Mouse (Mus musculus) kidney, postnatal 36 days (tissue): ENCODE measurements around the gene Ttc28.

Experiments used
- DNase-seq, 2 experiments: peaks; one replicate each; pipeline ENCODE4 v3.0.0; 2021 to 2022; ENCODE audit warnings: mixed read lengths in 2 of 2

Ttc28 gene

GRCm38 (mm10) chr5:111216166-111216565 lies 336.6 kb downstream of the Ttc28 start:
- no peak for DNase-seq

DNA sequence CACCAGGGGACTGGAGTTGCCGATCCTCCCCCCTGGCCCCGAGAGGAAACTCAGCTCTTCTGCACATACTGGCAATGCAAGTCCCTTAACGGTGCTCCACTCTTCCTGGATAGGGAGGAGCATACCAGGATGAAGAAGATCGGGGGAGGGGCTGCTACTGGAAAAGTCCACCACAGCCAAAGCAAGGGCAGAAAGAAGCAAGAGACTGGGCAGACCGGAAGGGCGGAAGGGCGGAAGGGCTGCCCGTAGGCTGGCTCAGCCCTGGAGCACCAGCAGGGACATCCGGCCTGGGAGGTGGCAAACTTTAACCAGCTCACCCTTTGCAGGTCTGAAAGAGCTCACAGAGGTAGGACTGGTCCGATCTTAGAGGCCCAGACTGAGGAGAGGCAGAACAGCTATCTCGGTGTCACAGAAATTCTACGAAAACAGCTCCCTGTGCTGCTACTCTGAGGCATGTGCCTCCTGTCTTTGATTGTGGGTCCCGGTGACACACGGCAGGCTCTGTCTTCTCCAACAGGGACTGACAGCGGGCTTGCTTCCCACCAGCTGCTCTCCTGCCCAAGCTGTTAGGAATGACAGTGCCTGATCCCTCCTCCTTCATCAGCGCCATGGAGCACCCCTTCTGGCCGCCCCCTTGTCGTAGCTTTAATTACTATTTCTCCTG lies 338.0 kb downstream of the Ttc28 start:
- DNase-seq, result peak; percentile 31 to 44

- DNase-seq, result no peak
These were observed 338.7 kb downstream of the Ttc28 start for GRCm38 (mm10) chr5:111218111-111218891.

DNA sequence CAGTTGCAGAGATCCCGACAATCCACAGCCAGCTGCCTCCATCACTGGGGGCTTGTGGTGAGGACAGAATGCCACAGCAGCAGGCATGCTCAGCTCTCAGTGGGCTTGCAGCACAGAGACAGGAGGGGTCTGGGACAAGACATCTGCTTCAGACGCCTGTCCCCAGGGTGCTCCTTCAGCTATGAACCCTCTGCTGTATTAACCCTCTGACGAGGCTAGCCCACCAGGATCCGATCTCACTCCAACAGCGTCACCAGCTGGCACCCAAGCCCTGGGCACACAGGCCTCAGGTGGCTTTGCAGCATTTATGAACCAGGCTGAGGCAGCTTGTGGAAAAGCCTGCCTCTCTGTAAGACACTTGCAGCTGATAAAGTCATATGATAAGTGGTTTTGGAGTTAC lies 339.4 kb downstream of the Ttc28 start:
- DNase-seq, result no peak

DNA sequence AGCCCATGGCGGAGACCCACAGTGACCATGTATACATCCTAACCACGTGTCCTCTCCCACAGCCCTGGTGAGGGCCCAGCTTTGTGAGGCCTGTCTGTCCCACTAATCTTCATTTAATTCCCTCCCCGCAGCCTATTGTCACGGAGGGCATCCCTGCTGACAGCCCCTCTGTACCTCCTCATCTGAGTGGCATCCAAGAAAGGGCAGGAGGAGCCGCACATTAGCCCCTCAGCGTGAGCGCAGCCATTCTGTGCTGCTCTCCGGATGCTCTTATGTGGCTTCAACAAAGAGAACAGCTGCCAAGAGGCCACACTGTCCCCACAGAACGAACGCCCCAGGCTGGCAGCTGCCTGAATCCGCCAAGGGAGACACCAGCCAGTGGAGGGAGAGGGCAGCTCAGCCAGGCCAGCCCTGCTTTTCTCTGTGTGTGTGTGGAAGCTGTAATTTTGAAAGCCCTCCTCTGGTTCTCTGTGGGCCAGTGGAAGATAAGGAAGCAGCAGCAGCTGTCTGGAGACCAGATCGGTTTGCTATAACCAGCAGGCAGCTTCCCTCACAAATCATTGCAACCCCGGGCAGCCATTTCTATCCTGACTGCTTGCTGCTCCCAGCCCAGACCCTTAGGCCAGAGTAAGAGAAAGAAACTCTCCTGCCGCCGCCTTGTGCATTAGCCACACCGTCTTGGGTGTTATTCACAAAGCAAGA lies 341.2 kb downstream of the Ttc28 start:
- DNase-seq, result no peak

DNA sequence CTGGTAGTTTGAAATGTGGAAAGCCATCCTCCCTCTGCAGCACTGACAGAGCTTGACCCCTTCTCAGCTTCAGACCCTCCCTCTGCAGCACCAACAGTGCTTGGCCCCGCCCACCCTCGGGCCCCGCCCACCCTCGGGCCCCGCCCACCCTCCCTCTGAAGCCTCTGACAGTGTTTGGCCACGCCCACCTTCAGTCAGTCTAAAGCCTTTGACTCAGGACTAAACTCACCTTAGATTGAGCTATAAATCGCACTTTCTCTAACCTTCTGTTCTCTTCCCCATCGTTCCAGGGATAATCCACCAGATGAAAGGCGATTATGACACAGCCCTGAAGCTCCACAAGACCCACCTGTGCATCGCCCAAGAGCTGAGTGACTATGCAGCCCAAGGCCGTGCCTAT lies 343.2 kb downstream of the Ttc28 start:
- DNase-seq, result no peak

DNA sequence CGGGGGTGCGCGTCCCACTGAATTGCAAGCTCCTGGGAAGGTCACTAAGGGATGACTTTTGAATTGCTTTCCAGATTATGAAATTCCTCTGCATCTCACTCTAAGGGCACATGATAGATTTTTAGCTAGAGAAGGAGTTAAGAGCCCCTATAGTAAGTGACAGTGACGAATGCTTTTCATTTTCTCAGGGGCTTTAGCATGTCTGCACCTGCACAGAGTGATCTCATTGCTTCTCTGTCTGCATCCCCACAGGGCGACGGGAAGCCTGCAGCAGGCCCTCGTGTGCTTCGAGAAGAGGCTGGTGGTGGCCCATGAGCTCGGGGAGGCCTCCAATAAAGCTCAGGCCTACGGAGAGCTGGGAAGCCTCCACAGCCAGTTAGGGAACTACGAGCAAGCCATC lies 345.7 kb downstream of the Ttc28 start:
- no peak for DNase-seq

- no peak for DNase-seq
These were observed 346.9 kb downstream of the Ttc28 start for GRCm38 (mm10) chr5:111226486-111226885.

GRCm38 (mm10) chr5:111227850-111228249 lies 348.2 kb downstream of the Ttc28 start:
- DNase-seq, result peak; percentile 51 to 55

- peak; percentile 55 to 57 for DNase-seq
These were observed 348.9 kb downstream of the Ttc28 start for GRCm38 (mm10) chr5:111228302-111229040.

DNA sequence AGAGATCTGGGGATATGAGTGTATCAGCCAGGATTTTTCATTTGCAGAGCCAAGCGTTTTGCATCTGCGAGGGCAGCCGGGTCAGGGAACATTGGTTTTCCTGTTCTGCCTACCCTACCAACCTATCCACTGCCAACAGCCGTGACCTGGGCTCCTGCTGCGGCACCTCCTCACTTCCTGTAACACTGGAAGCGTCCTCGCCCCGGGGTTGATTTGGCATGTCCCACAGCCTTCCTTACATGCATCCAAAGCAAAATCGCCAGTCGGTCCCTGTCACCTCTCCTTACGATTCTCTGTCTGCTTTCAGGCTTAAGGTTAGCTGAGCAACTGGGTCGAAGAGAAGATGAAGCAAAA lies 349.4 kb downstream of the Ttc28 start:
- DNase-seq, result peak in 1 of 2 experiments; percentile 41

- no peak for DNase-seq
These were observed 350.1 kb downstream of the Ttc28 start for GRCm38 (mm10) chr5:111229671-111230070.

- DNase-seq, result no peak
These were observed 351.4 kb downstream of the Ttc28 start for GRCm38 (mm10) chr5:111231044-111231443.

DNA sequence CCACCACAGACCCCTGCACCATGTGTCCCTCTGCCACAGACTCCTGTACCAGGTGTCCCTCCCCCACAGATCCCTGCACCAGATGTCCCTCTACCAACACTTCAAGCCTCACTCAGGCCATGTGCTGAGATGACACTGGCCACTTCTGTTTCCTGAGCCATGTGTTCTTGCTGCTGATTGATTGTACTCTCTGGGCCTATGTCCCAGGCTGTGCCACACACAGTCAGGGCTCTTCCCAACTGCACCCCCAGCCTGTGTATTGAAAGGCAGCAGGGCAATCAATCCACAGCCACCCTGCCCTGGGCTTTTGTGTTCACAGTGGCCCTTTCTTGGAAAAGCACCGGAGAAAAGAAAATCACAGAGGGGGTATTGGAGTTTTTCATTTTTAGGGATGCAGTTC lies 352.2 kb downstream of the Ttc28 start:
- DNase-seq, result no peak

- DNase-seq, result no peak
These were observed 353.6 kb downstream of the Ttc28 start for GRCm38 (mm10) chr5:111233022-111233709.

GRCm38 (mm10) chr5:111235131-111235530 lies 355.5 kb downstream of the Ttc28 start:
- peak; percentile 82 to 89 for DNase-seq

- no peak for DNase-seq
These were observed 357.6 kb downstream of the Ttc28 start for GRCm38 (mm10) chr5:111237176-111237636.

DNA sequence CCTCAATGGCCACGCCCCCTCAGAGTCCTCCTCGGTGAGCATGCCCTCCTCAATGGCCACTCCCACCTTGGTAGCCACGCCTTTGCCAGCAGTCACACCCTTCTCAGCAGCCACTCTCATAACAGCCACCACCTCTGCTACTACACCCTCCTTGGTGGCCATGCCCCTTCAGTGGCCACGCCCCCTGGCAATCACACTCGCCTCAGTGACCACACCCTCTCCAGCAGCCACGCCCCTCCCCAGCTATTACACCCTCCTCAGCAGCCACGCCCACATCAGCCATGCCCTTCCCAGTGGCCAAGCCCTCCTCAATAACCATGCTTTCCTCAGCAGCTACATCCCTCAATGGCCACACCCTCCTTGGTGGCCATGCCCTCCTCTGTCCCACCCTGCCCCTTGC lies 359.6 kb downstream of the Ttc28 start:
- DNase-seq, result no peak

GRCm38 (mm10) chr5:111243447-111244040 lies 363.9 kb downstream of the Ttc28 start:
- DNase-seq, result no peak

DNA sequence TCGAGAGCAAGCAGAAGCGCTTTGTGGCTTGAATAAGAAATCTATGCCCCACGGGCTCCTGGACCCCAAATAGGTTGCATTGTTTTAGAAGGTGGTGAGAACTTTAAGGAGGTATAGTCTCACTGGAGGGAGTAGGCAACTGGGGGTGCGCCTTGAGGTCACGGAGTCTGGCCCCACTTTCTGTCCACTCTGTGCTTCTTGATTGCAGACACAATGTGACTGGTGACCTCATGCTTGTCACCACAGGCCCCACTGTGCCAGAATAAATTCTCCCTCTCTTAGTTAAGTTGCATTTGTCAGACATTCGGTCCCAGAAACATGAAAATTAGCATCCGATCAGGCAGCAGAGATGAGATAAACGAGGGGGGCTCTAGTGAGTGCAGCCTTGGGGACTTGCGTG lies 364.5 kb downstream of the Ttc28 start:
- no peak for DNase-seq

DNA sequence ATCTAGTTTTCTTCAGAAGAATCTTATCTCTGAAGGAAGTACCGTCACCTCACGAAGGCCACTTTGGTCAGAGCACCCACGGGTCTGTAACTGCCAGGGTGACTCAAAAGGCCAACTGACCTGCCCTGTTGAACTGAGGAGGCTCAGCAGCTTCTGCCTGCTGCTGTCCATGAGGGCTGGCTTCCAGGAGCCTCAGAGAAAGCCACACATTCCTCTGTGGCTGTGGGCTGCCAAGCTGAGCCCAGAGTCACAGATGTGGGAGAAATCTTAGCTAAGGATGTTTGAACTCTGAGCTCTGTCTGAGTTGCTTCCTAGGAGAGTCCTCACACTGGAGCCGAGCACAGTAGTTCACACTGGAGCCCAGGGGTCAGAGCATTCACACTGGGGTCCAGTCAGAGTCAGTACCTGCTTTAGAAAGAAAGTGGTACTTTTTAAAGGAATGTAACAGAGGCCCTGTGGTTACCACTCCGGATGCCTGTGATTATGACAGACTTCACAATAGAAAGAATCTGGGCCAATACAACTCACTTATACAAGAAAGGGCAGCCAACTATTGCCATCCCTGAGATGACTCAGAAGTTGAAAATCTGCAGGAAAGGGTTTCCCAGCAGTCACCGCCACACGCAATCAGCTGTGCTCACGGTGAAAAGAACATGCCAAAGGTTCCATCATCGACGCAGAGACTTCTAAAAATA lies 368.1 kb downstream of the Ttc28 start:
- DNase-seq, result peak in 1 of 2 experiments; percentile 28
